Mouse (Mus musculus): ENCODE results near the gene Slc16a10.

The Slc16a10 gene

DNA sequence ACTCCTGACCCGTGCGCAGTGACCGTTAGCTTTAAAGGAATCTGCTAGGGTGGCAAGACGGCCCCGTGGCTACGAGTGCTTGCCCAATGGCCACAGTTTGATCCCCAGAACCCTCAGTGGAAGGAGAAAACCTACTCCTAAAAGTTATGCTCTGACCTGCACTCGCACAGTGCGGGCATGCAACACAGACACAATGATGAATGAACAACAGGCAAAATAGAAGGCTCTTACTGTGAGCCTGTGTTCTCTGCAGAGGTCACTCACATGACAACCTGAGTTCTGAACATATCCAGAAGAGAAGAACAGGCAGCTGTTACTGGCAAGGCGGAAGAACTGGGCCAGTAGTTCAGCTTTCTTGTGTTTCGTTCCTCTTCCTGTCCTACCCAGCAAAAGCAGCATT, 73.5 kb downstream of the Slc16a10 start:
- no peak for DNase-seq (ENCODE audit: low spot score)

DNA sequence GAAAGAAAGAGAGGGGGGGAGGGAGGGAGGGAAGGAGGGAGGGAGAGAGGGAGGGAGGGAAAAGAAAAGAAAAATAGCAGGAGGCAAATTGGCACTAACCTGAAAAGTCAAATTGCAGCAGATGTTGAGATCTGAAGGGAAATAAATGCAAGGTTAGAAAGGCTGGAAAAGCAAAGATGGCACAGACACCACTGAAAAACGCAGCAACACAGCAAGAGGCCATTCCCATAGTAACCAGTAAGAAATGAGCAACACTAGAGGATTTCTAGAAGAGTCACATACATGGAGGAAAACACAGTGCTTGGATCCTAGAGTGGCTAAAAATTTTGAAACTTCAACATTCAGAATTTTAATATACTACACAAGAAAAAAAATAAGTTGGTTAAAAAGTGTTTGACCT, 74.5 kb downstream of the Slc16a10 start:
- DNase-seq (ENCODE audit: low spot score), result no peak

DNA sequence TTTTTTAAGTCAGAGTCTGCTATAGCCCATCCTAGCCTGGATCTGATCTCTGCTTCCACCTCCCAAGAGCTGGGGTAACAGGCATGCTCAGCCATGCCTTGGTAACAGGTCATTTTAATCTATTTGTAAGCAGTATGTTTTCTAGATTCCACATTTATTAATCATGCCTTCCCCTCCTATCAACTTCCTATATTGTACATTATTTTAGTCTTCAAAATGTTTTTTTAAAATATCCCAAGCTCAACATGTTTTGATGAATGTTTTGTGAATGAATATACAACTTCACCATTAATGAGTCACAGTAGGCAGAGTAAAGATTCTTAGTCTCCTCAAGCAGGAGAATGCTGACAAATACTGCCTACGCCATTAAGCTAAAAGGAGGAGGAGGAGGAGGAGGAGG, 75.0 kb downstream of the Slc16a10 start:
- DNase-seq (ENCODE audit: low spot score), result no peak

DNA sequence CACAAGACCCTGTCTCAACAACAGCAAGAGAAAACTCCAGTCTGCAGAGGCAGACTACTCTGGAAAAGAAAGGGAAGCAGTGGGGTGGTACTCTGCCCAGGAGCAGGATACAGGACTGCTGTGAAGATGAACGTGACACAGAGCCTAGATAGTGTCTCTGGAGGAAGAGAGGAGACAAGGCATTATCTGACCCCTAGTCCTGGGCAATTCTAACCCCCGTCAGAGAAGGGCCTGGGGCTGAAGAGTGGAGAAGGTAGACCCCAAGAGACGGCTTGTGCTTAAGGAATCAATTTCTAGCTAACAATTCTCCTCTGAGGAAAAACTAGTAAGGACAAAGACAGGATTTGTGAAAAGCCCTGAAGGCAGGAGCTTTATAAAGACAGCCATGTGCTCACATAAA, 76.7 kb downstream of the Slc16a10 start:
- DNase-seq (ENCODE audit: low spot score), result no peak

DNA sequence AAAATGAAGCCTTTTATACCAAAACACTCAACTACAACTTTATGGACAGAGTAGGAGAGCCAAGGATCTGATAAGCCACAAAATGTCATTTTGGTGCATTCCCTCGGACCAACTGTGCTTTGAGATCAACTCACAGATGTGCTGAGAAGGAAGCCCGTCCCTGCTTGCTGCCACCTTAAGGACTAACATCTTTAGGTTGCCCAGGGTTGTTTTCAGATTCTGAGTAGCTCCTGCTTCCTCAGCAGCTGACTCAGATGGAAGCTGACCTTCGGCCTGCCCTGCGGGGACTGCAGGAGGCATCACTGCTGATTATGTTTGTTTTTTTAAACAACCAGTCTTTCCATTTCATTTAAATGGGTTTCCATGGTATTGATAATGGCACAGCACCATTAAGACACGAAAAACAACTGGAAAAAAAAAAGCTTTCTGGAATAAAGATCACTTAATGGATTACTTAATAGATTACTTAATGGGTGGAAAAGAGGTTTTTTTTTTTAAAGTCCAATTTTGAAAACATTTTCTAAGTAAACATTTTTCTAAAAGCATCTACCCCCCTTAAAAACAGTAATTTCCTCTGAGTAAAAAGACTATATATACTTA, 78.7 kb downstream of the Slc16a10 start:
- no peak for DNase-seq (ENCODE audit: low spot score)

DNA sequence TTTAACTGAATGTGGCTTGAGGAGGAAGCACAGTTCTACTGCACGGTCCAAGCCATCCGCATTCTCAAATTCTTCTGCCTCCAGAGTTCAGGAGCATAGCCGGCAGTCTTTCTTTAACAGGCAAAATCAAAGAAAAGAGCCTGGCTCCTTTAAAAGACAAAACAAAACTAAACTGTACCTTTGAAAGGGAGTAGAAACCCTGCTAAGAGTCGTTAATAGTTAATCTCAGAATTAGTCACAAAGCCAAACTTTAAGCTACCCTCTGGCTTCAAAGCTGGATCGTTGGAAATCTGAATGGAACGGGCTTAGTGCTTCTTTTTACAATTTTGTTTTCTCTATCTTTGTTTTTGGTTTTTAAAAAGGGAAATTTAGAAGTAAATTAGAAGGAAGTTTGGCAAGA, 79.2 kb downstream of the Slc16a10 start:
- DNase-seq (ENCODE audit: low spot score), result no peak

DNA sequence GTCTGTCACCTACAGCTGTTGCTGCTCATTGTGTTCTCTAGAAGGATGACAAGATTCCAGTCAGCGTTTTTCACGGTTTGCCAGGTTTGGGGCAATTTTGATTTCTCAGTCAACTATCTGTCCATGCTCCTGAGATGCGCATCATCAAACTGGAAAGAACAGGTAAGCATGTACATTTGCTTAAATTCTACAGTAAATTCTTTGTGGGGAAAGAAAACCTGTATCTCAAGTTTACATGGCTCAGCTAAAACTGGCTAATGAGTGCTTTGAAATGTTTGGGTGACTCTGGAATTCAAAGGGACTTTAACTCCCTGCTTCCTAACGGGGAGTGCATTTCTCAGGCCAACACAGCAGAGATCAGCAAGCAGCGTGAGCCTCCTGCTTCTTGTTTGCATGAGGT, 80.1 kb downstream of the Slc16a10 start:
- DNase-seq (ENCODE audit: low spot score), result no peak

DNA sequence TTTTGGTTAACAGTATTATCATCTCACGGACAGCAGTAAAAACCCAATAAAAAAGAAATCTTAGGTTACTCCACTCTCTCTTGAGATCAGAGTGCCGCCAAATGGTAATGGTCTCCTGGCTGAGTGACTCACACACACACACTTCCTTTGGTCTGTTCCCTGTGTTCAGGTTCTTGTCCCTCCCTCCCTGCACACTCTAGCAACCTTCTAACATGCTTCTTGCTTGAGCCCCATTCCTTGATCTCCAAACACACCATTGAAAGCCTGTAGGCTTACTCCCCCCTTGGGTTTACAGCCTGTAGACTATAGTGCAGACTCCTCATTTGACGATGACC, 83.3 kb downstream of the Slc16a10 start:
- DNase-seq (ENCODE audit: low spot score), result no peak

DNA sequence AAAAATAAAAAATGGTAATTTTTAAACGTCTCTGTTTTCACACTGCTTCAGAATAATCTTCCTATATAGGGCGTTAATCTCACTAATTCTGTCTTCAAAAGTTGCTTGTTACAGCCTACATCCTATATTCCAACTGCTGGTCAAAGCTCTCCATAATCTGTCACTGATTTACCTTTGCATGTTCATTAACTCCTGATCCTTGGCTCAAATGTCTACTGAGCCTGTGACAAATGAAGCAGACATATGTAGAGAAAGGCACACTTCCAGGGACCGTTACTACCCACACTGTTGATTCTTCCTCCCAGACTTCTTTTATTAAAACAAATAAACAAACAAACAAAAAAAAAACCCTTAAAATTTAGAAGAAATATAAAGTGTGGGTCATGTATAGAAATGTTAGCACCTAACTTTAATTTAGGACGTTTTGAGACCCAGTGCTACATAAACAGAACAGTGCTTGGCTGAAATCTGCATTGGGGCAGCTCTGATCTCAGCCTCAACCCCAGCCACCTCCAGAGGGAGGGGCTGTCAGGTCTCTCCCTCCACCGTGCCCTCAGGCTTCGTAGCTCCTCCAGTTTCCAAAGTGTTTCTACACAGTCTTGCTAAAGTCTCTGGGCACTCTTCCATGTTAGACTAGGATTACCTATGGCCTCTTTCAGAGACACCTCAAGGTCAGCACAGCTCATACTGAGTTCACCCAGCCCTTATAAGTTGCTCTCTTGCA, 83.8 kb downstream of the Slc16a10 start:
- no peak for DNase-seq (ENCODE audit: low spot score)

DNA sequence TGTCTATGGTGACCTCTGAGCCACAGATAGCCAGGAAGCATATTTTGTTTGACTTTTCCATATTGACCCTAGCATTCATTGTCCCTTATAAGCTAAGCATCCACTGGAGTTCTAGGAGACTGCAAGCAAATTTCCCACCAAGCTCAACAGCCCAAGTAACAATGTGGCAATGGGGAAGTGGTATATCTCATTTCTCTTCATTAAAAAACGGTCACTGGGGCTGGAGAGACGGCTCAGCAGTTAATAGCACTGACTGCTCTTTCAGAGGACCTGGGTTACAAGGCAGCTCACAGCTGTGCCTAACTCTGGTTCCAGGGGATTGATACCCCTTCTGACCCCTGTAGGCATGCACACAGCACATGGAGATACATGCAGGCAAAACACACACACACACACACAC, 84.4 kb downstream of the Slc16a10 start:
- no peak for DNase-seq (ENCODE audit: low spot score)

DNA sequence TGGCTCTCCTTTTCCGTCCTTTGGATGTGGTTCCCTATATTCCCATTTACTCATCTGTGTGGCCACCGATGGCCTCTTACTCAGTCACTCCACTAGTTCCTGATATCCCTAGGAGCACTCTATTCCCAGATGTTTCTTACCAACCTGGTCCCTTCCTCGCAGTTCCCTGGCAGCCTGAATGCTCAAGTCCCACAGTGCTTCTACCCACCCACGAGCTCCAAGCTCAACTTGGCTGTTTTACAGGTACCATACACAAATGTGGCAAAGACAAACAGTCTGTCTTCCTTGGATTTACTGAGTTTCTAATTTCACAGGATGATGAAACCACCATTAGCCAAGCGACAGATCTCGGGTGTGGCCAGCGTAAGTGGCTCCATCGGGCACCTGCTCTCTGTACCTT, 87.6 kb downstream of the Slc16a10 start:
- no peak for DNase-seq (ENCODE audit: low spot score)

DNA sequence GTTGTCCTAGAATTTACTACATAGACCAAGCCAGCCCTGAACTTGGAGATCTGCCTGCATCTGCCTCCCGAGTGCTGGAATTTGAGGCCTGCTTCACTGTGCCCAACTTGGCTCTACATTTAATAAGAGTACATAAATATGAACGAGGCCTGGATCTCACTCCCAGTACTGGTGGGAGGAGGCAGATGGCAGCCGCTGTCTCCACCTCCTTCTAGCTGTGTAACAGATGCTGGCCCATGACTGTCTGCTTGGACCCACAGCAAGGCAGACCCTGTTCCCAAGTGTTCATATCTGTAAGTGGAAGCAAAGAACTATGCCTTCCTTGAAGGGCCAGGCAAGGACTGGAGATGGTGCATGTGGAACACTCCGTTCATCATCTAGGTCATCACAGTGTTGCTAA, 88.2 kb downstream of the Slc16a10 start:
- DNase-seq (ENCODE audit: low spot score), result no peak

DNA sequence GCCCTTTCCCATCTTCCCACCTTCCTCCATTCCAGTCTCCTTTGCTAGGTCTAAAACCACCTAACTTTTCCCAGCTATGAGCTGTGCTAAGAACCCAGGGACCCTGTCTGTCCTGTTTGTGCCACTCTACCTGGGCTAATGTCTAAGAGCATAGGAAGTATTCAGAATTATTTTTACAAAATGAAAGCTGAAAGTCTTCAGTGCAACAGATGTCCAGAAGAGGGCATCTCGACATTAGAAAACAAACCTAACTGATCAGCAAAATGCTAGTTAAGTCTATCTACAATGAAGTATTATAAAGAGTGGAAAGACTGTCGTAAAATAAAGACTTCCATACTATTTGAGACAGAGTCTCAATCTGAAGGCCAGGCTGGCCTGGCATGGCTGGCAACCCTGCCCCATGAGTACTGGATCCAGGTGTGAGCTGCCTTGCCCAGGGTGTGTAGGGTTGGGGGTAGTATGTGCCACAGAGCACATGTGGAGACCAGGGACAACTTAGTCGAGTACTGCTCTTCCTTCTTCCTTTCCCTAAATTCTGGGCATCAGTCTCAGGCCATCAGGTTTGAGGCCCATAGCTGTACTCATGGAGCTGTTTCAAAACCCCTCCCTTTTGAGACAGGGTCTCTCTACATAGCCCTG, 88.7 kb downstream of the Slc16a10 start:
- no peak for DNase-seq (ENCODE audit: low spot score)

DNA sequence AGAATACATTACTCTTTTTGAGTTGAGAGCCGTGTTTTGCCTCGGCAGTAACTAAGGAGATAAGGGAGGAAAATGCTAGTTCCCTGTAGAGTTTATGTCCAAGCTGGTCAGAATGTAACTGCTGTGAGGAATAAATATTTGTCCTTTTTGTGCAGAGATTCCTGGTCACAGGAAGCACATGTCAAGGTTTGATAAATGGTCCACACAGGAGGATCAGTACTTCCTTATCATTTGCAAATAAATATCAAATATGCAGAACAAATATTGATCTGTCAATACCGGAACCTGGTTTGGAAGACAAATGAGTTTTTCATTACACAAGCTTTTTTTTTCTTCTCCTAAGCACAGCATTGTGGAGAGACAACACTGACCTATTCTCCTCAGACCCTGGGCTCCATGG, 90.1 kb downstream of the Slc16a10 start:
- DNase-seq (ENCODE audit: low spot score), result no peak

DNA sequence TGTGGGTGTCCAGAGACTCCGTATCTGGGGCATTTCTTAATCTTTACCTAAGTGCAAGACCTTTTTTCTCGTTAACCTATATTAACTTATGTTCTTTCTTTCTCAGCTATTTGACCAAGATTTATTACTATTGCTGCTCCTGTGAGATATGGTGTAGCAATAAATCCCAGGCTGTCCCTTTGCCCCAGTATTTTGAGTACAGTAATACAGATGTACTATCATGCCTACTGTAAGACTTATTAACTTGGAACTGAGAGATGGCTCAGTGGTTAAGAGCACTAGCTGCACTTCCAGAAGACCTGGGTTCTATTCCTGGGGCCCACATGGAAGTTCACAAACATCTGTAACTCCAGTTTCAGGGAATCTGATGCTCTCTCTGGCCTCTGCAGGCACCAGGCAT, 91.3 kb downstream of the Slc16a10 start:
- no peak for DNase-seq (ENCODE audit: low spot score)

DNA sequence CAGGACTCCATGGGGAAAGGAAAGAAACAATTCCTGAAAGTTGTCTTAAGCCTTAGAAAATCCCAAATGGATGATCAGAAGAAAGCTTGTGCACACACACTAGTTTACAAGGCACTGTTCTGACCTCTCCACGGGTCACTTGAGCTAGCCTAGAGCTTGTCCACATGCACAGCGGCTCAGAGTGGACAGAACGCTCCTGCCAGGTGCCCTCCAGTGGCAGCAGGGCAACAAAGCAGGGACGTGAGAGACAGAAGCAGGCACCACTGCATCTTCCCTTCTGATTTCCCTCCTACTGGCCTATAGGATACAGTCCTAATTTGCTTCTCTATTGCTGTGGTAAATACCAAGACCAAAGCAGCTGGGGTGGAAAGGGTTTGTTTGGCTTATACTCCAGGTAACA, 100.7 kb downstream of the Slc16a10 start:
- DNase-seq (ENCODE audit: low spot score), result no peak

DNA sequence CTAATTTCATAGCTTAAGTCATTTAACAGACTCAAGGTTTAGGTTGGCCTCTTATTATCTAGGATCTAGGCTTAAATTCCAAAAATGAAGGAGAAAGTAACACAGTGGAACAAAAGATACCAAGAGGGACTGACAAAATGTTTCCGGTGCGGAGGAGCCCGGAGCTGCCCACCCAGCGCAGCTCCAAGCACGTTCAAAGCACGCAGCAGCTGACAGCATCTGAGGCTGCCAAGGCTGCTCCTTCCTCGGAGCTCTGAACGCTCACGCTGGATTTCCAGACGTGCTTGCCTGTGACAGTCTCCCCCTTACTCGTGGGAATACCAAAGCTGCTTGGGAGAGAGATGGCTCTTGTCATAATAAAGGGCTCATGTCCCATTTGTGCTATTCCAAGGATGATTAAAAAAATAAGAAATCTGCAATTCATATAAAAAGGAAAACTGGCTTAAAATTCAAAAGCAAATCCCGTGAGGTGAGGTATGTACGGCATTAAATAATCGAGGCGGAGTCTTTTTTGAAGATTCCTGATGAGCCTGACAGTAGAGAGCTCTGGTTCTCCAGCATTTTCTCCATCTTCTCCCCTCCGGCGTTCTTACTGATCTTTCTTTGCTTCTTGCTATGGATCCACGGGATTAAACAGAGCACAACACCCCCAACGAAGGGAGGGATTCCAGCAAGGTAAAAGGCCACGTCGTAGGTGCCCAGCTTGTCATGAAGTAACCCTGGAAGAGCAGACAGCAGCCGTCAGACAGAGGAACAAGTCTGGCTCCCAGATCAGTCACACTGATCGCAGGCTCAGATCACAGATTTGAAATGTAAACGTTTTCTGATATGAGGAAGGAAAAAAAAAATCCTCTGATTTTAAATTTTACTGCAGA, 105.1 kb downstream of the Slc16a10 start:
- DNase-seq (ENCODE audit: low spot score), result no peak

DNA sequence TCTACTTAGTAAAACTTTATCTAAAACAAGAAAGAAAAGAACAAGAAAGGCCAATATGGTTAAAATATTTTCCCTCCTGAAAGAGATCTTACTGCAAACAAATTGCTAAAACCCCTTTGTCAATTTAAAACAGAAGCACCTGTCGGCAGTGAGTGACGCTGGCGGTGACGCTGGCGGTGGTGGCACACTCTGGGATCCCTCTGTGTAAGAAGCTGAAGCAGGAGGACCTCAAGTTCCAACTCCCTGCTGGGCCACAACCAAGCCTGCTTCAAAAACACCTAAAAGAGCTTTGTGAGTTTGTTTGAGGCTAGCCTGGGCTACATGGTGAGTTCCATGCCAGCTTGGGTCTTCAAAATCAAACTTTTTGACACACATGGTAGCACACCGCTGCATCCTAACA, 107.1 kb downstream of the Slc16a10 start:
- no peak for DNase-seq (ENCODE audit: low spot score)

DNA sequence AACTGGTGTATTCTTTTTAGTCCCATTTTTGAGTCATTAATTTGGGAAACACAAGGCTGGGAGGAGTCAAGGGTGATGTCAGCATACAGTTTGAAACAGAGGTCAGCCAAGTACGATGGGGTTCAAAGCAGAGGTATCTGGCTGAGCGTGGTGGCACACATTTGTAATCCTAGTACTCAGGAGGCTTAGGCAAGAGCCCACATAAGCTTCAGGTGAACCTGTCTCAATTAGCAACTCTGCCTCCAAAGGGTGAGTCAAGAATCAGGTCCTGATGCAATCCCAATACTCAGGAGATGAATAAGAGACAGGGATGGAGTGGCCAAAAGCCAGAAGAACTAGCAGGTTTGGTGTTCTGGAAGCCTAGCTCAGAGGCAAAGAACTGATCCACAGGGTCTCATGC, 109.2 kb downstream of the Slc16a10 start:
- DNase-seq (ENCODE audit: low spot score), result no peak

DNA sequence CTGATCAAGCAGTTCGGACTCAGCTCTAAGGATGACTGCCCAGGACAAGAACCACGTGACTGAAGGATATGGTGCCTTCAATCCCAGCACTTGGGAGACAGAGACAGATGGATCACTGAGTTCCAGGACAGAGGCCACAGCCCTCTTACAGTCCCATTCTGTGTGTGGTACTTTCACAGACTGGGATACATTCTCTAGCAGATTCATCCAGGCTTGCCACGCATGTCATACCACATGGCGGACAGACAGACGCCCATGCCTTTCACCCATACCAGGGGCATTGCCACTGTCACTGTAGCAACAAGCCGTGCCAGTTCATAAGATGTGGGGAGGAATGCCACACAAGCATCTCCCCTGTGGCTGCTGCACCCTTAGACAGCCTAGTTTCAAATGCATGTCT, 111.3 kb downstream of the Slc16a10 start:
- DNase-seq (ENCODE audit: low spot score), result no peak

DNA sequence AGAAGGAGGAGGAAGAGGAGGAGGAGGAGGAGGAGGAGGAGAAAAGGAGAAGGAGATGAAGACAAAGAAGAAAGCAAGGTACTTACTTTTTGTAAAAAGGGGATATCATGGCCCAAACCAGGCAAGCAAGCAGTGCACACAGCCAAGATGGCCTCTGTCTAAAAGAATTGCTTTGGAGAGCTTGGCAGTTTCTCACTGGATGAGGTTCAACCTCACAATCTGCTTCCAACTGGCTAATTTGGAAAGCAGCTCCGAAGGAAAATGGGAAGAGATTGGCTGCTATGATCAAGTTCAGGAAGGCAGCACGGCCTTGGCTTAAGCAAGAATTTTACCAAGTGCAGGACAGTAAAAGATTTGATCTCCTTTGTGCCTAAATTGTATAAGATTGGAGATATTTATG, 112.4 kb downstream of the Slc16a10 start:
- DNase-seq (ENCODE audit: low spot score), result no peak

DNA sequence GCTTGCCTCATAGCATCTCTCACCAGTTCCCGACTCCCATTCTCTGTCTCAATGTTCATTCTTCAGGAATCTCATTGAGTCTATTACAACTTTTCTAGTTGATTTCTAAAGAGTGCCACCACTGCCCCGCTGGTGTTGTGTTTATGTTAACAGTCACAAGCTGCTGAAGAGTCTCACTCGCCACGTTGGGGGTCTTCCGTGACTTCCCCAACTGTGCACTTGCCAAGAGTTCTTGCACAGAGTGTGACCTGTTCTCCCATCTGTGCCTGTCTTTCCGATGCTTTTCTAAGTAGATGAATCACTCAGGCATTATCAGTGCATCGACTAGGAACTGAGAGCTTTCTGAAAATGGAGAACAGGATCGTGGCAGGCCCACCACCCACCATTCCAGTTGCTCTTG, 114.0 kb downstream of the Slc16a10 start:
- no peak for DNase-seq (ENCODE audit: low spot score)

DNA sequence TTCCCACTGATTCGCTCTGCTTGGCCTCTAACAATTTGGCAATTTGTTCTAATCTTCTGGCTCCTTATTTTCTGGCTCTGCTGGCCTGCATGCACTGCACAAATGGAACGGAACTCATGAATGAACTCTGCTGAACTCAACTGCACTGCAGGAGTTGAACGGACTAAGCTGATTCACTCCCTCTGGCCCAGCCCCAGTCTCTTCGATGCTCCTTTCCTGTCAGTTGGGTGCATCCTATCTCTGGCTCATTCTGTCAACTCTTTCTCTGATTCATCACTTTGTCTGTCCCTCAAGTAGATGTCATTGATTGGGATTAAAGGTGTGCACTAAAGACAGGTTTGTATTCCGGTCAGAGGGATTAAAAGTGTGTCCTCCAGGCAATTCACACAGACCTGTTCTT, 115.5 kb downstream of the Slc16a10 start:
- no peak for DNase-seq (ENCODE audit: low spot score)

All from layer of hippocampus, adult 9-10 months (tissue).